Mouse (Mus musculus) limb, embryonic 10.5 days (tissue): Measurements from ENCODE around the gene Golt1b. TPM values are rescaled to one million over a fixed set of nuclear protein-coding genes. Genes with fewer than 3 reads are reported as not detected.

Source experiments
- DNase-seq: peaks from one replicate; pipeline ENCODE4 v3.0.0-alpha.2; 2017; ENCODE audit warnings: low spot score
- H3K27ac ChIP-seq: fragments of 300-500 bp; sonication (generic); 2 replicates; pipeline ENCODE4 v1.5.1; 2016; ENCODE audit warnings: mild to moderate bottlenecking
- H3K27me3 ChIP-seq: fragments of 300-500 bp; sonication (generic); 2 replicates; pipeline ENCODE4 v1.6.1; 2016; ENCODE audit warnings: low read depth, mild to moderate bottlenecking; ENCODE audit not compliant: poor library complexity, severe bottlenecking
- H3K36me3 ChIP-seq: fragments of 300-500 bp; sonication (generic); 2 replicates; pipeline ENCODE4 v1.6.1; 2016; ENCODE audit warnings: mild to moderate bottlenecking, moderate library complexity
- H3K4me1 ChIP-seq: fragments of 300-500 bp; sonication (generic); 2 replicates; pipeline ENCODE4 v1.6.1; 2016
- H3K4me3 ChIP-seq: fragments of 300-500 bp; sonication (generic); 2 replicates; pipeline ENCODE4 v1.5.1; 2016; ENCODE audit warnings: mild to moderate bottlenecking, moderate library complexity
- H3K9me3 ChIP-seq: fragments of 300-500 bp; sonication (generic); replicated peaks from 2 replicates; pipeline ENCODE4 v1.6.1; 2016; ENCODE audit warnings: mild to moderate bottlenecking
- WGBS: fragments of 180-500 bp; shearing (Covaris S2); methylation state at CpG from one replicate; pipeline ENCODE4 v1.1.7; 2016; 5-methylcytosine and 5-hydroxymethylcytosine counted together
- polyA plus RNA-seq: library from polyadenylated mRNA; unstranded; fragments of >200 nt; fragmentation: Nextera tagmentation; extraction: Ambion mirVana; gene quantifications from 2 replicates; pipeline ENCODE4 v1.2.1, GENCODE M21; 2016

Golt1b gene
- polyA plus RNA-seq, 1 experiment from 2014 or later, result 125 TPM

DNA sequence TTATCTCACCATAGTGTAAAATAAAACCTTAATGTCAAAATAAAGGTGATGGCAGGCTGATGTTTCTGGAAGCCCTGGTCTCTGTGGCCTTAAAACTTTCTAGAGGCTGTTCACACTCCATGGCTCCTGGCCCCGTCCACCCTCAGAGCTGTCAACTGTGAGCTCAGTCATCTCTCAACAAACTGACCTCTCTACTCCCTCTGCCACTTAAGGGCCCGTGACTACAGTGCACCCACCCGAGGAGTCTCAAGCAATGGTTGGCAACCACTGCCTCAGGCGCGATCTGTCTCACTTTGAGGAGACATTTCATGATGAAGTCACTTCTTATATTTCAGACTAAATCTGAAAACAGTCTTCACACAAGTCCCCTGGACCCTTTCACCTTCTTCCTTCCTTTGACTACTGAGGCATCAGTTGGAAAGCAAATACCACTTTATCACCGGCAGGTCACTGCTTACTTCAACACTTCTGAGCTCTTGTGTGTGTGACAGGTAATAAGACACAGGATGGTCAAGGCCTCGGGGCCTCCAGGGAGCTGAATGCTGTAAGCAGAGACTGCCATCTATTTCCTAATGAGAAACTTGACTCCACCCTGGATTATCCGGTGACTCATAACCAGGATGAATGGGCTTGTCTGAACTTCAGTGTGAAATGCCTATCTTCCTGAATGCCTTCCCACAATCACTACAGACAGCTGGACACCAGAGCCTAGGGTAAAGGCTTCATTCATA is 21.1 kb upstream of the Golt1b start:
- 93% methylated on average over 8 of the region's 8 CpGs for WGBS
- no peak overlapping the region for H3K27ac ChIP-seq
- H3K36me3 ChIP-seq, result peaks cover 82% of the 10 kb centered on the region
- no peak overlapping the region for H3K4me3 ChIP-seq
- no peaks in the 10 kb centered on the region for H3K9me3 ChIP-seq
- no peaks in the 10 kb centered on the region for H3K27me3 ChIP-seq
- DNase-seq, result no peak
- H3K4me1 ChIP-seq, result no peaks in the 10 kb centered on the region

DNA sequence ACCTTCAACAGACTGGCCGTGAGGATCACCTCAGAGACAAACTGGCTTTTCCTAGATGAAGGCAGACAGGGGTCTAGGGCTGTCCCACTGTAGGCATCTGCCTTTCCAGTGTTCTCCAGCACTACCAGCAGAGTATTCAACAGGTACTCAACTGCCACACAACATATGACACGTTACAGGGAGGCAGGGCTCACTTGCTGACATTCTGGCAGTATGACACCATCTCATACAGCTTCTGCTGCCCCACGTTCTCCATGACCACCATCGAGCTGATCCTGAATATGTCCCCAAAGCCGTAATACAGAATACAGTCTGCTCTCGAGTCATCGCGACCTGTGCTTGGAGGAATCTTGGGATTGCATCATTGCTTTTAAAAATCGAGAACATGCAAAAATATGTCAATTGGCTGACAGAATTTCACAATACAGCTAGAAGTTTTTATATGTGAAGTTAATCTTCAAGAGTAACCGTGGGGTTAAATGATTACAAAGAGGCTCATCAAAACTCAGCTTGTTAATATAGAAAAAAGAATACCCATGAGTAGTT is 20.5 kb upstream of the Golt1b start:
- no peak for DNase-seq
- 94% methylated on average over 10 of the region's 10 CpGs for WGBS
- Histone ChIP-seq H3K4me3 (no peak overlapping the region), H3K27ac (no peak overlapping the region), H3K9me3 (no peaks in the 10 kb centered on the region), H3K4me1 (no peaks in the 10 kb centered on the region), H3K27me3 (no peaks in the 10 kb centered on the region), H3K36me3 (peaks cover 79% of the 10 kb centered on the region)

- Histone ChIP-seq H3K4me3 (no peak overlapping the region), H3K27me3 (no peaks in the 10 kb centered on the region), H3K36me3 (peaks cover 79% of the 10 kb centered on the region), H3K27ac (no peak overlapping the region), H3K9me3 (no peaks in the 10 kb centered on the region), H3K4me1 (no peaks in the 10 kb centered on the region)
- DNase-seq, result no peak
- 97% methylated on average over 3 of the region's 3 CpGs for WGBS
These were observed 19.5 kb upstream of the Golt1b start for GRCm38 (mm10) chr6:142367565-142367964.

- DNase-seq, result no peak
- no peak overlapping the region for H3K27ac ChIP-seq
- no peaks in the 10 kb centered on the region for H3K9me3 ChIP-seq
- no peak overlapping the region for H3K4me3 ChIP-seq
- H3K36me3 ChIP-seq, result peaks cover 78% of the 10 kb centered on the region
- H3K27me3 ChIP-seq, result no peaks in the 10 kb centered on the region
- WGBS, result 92% methylated on average over 3 of the region's 3 CpGs
- no peaks in the 10 kb centered on the region for H3K4me1 ChIP-seq
These were observed 17.5 kb upstream of the Golt1b start for GRCm38 (mm10) chr6:142369568-142369967.

DNA sequence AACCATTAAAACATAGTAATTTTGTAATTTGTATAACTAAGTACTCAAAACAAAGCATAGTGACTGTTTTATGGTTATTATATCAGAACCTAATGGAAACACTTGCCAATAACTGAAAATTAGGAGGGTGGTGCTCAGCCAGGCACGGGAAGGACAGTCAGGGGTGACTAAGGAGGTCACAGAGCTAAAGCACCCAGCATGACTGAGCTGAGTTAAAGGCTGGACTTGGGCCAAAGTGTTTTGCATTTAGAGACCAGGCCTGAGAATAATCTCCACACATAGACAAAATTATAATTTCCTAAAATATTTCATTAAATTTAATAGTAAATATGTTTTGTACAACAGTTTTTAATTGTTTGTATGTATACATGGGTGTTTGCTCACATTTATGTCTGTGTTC is 9.9 kb upstream of the Golt1b start:
- Histone ChIP-seq H3K4me1 (no peaks in the 10 kb centered on the region), H3K27me3 (no peaks in the 10 kb centered on the region), H3K4me3 (no peak overlapping the region), H3K36me3 (peaks cover 40% of the 10 kb centered on the region), H3K27ac (no peak overlapping the region), H3K9me3 (no peaks in the 10 kb centered on the region)
- DNase-seq, result no peak
- WGBS, result 98% methylated on average over 1 of the region's 1 CpGs

GRCm38 (mm10) chr6:142378576-142379330 is 8.3 kb upstream of the Golt1b start:
- Histone ChIP-seq H3K9me3 (no peaks in the 10 kb centered on the region), H3K4me1 (peaks cover 12% of the 10 kb centered on the region), H3K27me3 (no peaks in the 10 kb centered on the region), H3K4me3 (no peak overlapping the region), H3K36me3 (peaks cover 30% of the 10 kb centered on the region), H3K27ac (no peak overlapping the region)
- no peak for DNase-seq
- 91% methylated on average over 8 of the region's 8 CpGs for WGBS

DNA sequence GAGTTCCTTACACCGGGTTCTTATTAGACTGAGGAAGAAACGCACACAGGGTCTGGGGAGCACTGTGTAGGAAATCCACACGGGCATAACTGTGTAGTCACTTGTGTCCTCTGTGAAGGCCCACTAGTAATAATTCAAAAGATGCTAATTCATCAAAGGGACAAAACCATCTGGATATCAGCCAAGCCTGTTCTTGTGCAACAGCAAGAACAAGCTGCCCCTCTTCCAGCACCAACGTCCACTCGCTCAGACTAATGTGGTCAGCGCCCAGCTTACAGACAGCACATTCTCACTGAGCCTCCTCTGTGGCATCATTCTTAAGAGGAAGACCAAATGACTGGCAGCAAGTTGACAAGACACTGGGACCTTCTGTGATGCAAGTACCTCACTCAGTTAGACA is 7.1 kb upstream of the Golt1b start:
- no peak for DNase-seq
- H3K36me3 ChIP-seq, result peaks cover 19% of the 10 kb centered on the region
- no peak overlapping the region for H3K27ac ChIP-seq
- 90% methylated on average over 6 of the region's 6 CpGs for WGBS
- no peaks in the 10 kb centered on the region for H3K9me3 ChIP-seq
- H3K4me3 ChIP-seq, result no peak overlapping the region
- peaks cover 16% of the 10 kb centered on the region for H3K4me1 ChIP-seq
- no peaks in the 10 kb centered on the region for H3K27me3 ChIP-seq

DNA sequence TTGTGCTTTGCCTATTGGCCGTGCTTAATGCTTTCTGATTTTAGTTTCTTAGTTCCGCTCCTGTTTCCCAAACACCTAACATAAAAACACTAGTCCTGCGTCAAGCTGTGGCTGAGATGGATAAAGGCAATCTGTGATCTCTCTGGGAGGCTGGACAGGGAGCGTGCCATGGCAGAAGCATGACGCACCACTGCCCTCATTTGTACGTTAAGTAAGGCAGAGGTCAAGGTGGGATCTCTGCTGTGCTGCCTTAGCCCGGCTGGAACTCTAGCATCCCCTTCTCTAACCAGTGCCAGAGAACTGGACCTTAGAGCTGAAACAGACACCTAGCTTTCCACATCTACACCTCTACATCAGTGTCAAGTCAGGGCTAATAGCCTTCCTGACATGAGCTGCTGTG is 5.4 kb upstream of the Golt1b start:
- H3K27me3 ChIP-seq, result no peaks in the 10 kb centered on the region
- no peak overlapping the region for H3K4me3 ChIP-seq
- no peaks in the 10 kb centered on the region for H3K9me3 ChIP-seq
- no peak overlapping the region for H3K27ac ChIP-seq
- WGBS, result 92% methylated on average over 7 of the region's 7 CpGs
- DNase-seq, result no peak
- H3K36me3 ChIP-seq, result peaks cover 3% of the 10 kb centered on the region
- peaks cover 22% of the 10 kb centered on the region for H3K4me1 ChIP-seq

DNA sequence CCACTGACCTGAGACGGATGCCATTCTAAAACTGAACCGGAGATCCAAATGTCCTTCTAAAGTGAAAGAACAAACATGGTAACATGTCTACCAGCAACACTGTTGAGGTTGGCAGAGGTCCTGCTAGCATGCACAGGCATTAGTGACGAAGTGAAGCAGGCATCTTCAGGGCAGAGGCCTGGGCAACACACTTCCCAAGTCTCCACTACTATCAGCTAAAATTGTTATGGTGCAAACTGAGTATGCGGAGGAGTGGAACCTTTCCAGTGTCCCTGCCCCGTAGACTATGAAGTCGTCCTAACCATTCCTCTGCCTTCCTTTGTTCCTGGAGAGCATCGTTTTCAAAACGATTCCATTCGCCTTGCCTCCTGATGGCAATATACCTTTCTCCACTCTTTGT is 2.5 kb upstream of the Golt1b start:
- Histone ChIP-seq H3K27ac (no peak overlapping the region), H3K9me3 (no peaks in the 10 kb centered on the region), H3K4me3 (no peak overlapping the region), H3K36me3 (no peaks in the 10 kb centered on the region), H3K4me1 (peaks cover 29% of the 10 kb centered on the region), H3K27me3 (no peaks in the 10 kb centered on the region)
- DNase-seq, result no peak
- 92% methylated on average over 9 of the region's 9 CpGs for WGBS

DNA sequence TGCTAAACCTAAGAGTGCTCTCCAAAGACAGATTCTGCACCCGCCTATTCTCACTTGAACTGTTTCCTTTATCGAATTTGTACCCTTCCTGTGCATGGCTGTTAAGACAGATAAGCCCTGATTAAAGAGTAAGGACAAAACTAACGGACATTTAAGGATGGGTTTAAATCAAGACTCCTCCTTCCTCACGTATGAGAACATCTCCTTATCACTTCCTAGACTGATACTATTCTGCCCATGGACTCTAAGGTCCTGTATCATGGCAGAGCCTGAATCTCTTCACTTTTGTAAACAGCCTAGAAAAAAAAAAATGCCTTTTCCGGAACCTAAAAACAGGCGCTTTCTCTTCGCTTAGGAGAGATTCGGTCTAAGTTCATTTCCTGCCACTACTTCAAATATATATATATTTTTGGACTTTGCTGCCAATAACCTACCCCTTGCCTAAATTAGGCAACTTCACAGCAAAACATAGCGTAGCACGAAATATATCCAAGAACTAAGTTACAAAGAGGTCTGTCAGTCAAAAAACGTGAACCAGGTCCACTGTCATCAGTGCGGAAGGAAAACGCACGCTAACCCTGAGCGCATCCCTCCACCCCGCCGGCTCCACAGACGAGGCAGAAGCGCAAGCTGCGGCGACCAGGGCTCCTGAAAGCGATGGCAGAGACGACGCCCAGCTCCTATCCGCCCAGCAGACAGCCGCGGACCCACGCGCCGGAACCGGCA is 573 bp upstream of the Golt1b start:
- H3K9me3 ChIP-seq, result no peaks in the 10 kb centered on the region
- DNase-seq, result no peak
- WGBS, result 6% methylated on average over 31 of the region's 31 CpGs
- peak overlapping the region; percentile 98 for H3K4me3 ChIP-seq
- H3K36me3 ChIP-seq, result peaks cover 10% of the 10 kb centered on the region
- H3K27ac ChIP-seq, result peak overlapping the region; percentile 92
- no peaks in the 10 kb centered on the region for H3K27me3 ChIP-seq
- peaks cover 29% of the 10 kb centered on the region for H3K4me1 ChIP-seq

- no peaks in the 10 kb centered on the region for H3K9me3 ChIP-seq
- no peak for DNase-seq
- H3K4me1 ChIP-seq, result peaks cover 25% of the 10 kb centered on the region
- 27% methylated on average over 8 of the region's 8 CpGs for WGBS
- H3K36me3 ChIP-seq, result peaks cover 18% of the 10 kb centered on the region
- peak overlapping the region; percentile 98 for H3K4me3 ChIP-seq
- H3K27me3 ChIP-seq, result no peaks in the 10 kb centered on the region
- peak overlapping the region; percentile 92 for H3K27ac ChIP-seq
These were observed 792 bp downstream of the Golt1b start for GRCm38 (mm10) chr6:142387755-142388271.

DNA sequence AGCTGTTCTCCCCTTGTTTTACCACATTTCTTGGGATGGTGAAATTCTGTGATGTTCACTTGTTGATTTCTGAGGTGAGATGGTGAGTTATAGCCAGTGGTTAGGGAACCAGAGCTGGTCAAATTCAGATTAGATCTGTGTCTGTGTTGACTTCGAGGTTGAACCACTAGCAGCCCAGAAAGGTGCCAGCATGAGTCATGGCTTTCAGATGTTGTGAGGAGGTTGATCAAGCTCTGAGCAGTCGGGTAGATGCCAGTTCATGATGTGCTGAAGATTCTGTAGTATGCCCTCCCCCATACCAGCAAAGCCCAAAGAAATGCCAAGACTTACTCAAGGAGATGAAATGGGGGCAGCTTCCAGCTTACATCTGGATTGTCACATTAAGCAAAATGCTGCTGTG is 2.1 kb downstream of the Golt1b start:
- Histone ChIP-seq H3K4me3 (no peak overlapping the region), H3K4me1 (peaks cover 14% of the 10 kb centered on the region), H3K27ac (no peak overlapping the region), H3K36me3 (peaks cover 31% of the 10 kb centered on the region), H3K9me3 (no peaks in the 10 kb centered on the region), H3K27me3 (no peaks in the 10 kb centered on the region)
- no peak for DNase-seq
- 82% methylated on average over 2 of the region's 2 CpGs for WGBS
